Mouse (Mus musculus): Measurements from ENCODE around the gene Tbcel.
A peak's percentile ranks its signal among the peaks of the same experiment; 100 is the strongest.

The Tbcel gene

GRCm38 (mm10) chr9:42382063-42382462, 125.5 kb downstream of the Tbcel start:
- peak; percentile 4 for DNase-seq

- no peak for DNase-seq
Measured at GRCm38 (mm10) chr9:42378071-42378470, 129.5 kb downstream of the Tbcel start.

DNA sequence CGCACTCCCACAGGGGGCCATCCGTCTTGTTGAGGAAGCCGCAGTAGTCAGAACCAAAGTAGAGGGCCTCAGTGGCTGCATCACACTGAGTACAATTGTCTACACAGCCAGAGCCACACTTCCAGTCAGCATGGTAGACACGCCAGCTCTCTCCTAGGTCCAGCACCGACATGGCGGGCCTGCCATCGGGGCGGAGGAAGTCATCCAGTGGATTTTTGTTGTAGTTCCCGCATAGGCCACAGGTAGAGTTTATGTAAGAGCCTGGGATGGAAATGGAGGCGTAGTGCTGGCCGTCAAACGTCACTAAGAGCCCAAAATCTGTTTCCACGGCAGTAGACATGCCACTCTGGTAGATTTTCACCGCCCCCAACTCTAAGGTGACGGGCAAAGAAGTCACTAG, 130.0 kb downstream of the Tbcel start:
- DNase-seq, result no peak

- no peak for DNase-seq
Measured at GRCm38 (mm10) chr9:42371670-42372368, 135.8 kb downstream of the Tbcel start.

Measured in cerebellum, adult 9-10 months (tissue).